Mouse (Mus musculus) testis, postnatal 14 days (tissue): ENCODE data around the gene Grid1.

ENCODE experiments used
- DNase-seq: peaks from one replicate; pipeline ENCODE4 v3.0.0; 2021; ENCODE audit warnings: low spot score

Grid1 gene

GRCm38 (mm10) chr14:34837145-34837544, 17.2 kb downstream of the Grid1 start:
- DNase-seq: no peak

GRCm38 (mm10) chr14:34838999-34839398, 19.1 kb downstream of the Grid1 start:
- DNase-seq: no peak

DNA sequence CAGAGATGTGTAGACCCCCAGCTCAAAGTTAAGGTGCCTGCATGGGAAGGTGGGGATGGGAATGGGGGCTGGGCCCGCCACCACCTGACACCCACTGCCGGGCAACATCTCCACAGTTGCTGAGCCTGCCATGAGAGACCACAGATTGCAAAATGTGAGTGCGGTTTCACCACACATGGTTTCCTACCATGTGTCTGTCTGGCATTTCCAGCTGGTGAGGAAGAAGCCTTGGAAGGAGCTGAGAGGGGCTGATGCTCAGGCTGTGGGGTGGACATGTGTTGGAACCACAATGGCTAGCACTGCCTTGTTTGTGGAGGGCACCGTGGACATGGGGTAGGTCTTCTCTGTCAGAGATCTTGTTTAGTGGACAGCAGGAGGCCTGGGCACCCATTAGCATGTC, 20.0 kb downstream of the Grid1 start:
- no peak for DNase-seq

DNA sequence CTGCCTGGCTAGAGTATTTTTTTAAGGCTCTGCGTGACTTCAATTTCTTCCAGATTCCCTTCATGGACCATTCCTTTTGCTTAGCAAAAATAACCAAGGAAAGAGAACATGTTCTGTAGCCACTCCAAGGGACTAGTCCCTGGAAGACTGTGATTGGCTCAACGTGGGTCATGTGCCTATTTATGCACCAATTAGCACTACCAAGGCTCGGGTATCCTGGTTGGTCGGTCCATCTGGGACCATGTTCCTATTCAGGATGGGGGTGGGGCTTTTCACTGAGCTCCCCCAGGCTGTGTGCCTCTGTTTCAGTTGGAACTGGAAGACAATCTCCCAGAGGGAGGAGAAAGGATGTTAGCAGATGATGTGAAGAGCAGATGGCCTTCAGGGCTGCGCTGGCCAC, 23.7 kb downstream of the Grid1 start:
- no peak for DNase-seq

DNA sequence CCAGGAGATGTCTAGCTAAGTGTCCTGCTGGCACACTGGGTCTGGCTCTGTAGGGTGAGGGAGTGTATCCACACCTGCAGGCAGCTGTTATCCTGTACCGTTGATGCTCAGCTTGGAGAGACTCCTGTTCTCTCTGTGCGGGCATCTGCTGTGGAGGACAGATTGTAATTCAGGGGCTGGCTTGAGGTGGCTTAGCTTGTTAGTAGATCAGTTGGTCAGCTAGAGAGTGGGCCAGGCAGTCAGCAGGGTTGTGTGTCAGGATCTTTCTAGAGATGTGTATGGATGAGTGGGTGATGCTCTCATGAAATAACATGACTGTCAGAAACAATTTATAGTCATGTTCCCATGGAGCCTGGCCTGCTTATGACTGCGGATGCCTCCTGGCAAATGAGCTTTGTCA, 24.3 kb downstream of the Grid1 start:
- no peak for DNase-seq

- DNase-seq: no peak
These were observed 26.9 kb downstream of the Grid1 start for GRCm38 (mm10) chr14:34846799-34847198.

- DNase-seq: no peak
These were observed 27.7 kb downstream of the Grid1 start for GRCm38 (mm10) chr14:34847625-34848024.

GRCm38 (mm10) chr14:34860891-34861780, 41.2 kb downstream of the Grid1 start:
- DNase-seq: no peak

DNA sequence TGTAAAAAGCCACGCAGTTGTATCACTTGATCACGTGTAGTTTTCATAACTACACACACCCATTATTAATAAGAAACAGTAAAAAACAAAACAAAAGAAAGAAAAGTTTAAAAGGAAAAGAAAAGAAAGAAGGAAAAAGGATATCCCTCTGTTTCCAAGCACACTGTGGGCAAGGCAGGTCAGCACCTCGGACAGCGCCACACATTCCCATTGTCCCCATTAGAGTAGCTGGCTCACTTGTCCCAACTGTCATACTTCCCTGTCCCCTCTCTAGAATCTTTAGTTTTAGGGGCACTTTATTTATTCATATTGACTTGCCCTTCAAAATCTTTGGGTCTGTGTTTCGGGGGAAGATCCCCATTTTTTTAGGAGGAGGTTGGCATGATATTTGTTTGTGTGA, 47.4 kb downstream of the Grid1 start:
- no peak for DNase-seq

GRCm38 (mm10) chr14:34868513-34869260, 48.8 kb downstream of the Grid1 start:
- DNase-seq: no peak

DNA sequence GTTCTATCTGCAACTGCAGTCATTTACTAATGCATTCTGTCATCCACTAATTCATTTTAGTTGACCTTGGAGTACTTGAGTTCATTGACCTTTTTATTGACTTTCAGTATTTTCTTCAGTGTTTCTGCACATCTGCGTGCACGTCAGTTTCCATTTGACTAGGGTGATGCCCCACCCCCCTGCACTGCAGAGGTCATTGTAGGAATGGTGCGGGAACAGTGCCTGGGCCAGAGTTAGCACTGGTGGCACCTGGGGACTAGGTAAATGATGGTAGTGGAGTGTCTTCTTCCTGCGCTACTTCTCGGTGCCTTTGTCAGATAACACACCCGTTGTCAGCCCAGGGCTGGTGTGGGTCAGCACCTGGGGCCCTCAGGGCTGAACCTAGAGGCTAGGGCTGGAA, 60.1 kb downstream of the Grid1 start:
- DNase-seq: no peak

- no peak for DNase-seq
These were observed 60.8 kb downstream of the Grid1 start for GRCm38 (mm10) chr14:34880431-34881421.

DNA sequence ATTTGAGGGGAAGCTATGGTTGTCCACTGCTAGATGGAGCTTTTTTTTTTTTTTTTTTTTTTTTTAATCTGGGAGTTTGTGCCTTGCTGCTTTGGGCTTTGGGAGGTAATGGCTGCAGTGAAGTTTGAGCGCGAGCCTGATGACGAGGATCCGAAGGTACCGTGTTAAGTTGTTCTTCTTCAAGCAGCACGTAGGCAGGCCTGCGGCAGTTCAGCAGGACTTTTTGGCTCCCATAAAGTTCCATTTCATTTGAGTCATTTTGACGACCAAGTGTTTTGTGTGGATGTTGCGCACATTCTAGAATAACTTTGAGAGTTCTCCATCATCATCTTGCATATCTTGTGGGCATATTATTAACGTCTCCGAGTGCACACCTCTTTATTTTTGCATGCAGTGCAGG, 64.3 kb downstream of the Grid1 start:
- DNase-seq: no peak

- no peak for DNase-seq
These were observed 64.7 kb downstream of the Grid1 start for GRCm38 (mm10) chr14:34884611-34885010.

DNA sequence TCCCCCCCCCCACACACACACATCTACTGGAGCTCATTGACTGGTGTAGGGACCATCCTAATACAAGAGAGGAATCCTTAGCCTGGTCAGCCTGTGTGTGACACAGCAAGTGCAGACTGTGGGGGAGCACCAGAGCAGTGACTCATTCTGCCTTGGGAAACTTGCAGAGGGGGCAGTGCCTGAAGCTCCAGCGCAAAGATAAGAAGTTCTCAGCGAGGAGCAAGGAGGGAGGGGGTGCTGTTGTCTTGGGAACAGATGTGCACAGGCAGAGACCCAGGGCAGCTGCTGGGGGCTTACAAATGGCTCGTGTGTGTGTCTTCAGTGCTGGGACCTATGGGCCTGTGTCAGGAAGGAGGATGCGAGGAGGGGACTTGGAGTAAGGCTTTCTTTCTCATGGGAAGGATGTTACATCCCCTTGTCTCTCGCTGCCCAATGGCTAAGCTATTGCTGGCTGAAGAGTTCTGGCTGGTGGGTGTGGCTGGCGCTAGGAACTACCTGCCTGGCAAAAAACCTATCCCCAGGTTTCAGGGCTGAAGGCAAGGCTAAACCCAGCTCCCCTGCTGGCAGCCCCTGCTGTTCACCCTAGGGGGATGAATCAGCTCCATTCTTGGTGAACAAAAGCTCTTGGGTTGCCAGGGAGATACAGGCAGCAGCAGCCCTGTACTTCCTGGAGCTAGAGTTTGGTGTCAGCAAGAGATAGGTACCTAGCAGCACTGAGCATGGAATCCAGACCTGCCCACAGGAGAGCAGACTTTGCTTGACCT, 72.0 kb downstream of the Grid1 start:
- no peak for DNase-seq

DNA sequence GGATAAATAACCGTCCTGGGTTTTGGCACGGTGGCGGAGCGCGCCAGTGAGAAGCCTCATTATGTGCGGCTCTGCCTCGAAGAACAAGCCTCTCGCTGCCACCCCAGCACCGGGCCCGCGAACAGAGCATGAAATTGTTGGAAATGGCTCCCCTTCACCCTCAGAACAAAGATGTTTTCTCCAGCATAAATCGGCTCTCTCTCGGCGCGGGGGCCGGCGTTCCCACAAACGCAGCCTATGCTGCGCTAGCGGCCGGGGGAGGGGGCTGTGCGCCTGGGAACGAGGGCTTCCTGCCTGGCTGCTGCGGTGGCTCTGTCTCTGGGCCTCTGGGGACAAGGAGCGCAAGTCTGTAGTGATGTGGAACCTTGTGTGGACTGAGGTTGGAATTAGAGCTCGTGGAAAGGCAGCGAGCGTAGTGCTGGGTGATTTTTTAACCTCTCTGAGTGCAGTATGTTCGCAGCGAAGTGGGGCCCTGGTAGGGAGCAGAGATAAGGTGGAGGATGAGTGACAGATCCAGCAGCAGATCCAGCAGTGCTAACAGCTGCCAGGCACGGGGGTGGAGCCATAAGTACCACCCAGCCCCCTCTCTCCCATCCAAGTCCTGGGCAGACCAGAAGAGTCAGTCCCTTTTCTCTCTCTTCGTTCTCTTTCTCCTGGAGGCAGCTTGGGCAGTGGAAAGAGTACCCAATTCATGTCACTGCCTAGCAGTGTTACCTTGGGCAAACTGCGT, 76.5 kb downstream of the Grid1 start:
- no peak for DNase-seq

GRCm38 (mm10) chr14:34903854-34904253, 83.9 kb downstream of the Grid1 start:
- DNase-seq: no peak

GRCm38 (mm10) chr14:34905697-34906096, 85.8 kb downstream of the Grid1 start:
- no peak for DNase-seq

DNA sequence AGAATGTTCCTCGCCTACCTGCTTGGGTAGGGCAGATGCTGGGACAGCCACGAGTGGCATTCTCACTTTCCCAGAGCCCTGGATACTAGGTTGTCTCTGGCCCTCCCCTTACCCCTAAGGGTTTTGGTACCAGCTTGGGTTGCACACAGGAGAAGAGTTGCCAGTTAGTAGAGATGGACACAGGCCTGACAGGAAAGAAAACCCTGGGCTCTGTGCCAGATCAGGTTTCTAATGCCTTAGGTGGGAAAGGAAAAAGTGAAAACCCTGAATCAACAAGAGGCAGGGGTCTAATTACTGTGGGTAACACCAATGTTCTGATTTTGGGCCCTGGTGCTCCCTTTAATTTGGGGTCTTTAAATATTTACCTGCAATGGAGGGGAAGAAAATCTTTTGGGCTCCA, 88.5 kb downstream of the Grid1 start:
- no peak for DNase-seq

DNA sequence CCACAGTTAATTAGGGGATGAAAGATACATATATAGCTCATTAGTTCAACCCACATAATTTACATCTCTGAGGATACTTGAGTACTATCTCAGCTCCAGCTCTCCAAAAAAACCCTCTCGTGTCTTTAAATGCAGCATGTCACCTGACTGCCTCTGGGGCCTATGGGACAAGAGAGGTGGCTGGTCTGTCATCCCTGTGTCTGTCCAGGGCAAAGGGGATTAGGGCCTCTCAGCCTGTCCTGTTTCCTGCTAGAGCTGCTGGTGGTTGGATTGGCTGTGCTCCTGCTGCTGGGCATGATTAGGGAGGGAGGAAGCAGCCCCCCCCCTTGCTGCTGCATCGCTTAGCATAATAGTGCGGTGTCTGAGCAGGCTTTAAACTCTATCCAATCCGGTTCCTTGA, 88.9 kb downstream of the Grid1 start:
- no peak for DNase-seq

- DNase-seq: no peak
These were observed 96.4 kb downstream of the Grid1 start for GRCm38 (mm10) chr14:34916315-34916714.
